Mouse (Mus musculus): ENCODE results near the gene Pcsk5.

GRCm38 (mm10) chr19:17403175-17403574 is 434.3 kb downstream of the Pcsk5 start:
- no peak for TF ChIP-seq POLR2A (IDR thresholded peaks at IDR 0.05; ENCODE audit: borderline replicate concordance, insufficient read depth, low read length)
- TF ChIP-seq CTCF (IDR thresholded peaks at IDR 0.05; ENCODE audit: borderline replicate concordance, insufficient read depth, low read depth, low read length), result no peak
